12 mouse cellular contexts compared by ENCODE assay signal in genomic region chr2:168990957-168991356, GRCm38 (mm10). TPM values are rescaled to one million over a fixed set of nuclear protein-coding genes. Genes with fewer than 3 reads are reported as not detected.
A peak's percentile ranks its signal among the peaks of the same experiment; 100 is the strongest.
DNase-seq lines count a peak whose midpoint lies in the region; ATAC-seq and TF ChIP-seq lines count a peak whose summit lies in the region.
"Had no signal": no experiment of that assay in that cellular context is flagged by ENCODE, and none has a peak within 500 bp of the region (broad histone marks: within the 10 kb centered on the region; RNA-seq: fewer than 3 reads in every experiment).

No protein-coding gene starts in this region.

- no peak overlapping the region for H3K27ac ChIP-seq in lung, embryonic 14.5 days (ENCODE audit: low read depth)
- H3K27ac ChIP-seq in hindbrain, embryonic 10.5 days: peak overlapping the region; percentile 77
- H3K27ac ChIP-seq in midbrain, embryonic 12.5 days (replicated peaks): peak overlapping the region; percentile 46; the same call in 1 of the 2 replicates
- H3K27ac ChIP-seq: liver, embryonic 13.5 days; macrophage had no signal

- no peak overlapping the region for H3K4me3 ChIP-seq in lung, embryonic 14.5 days (ENCODE audit: low read depth, low read length)
- H3K4me3 ChIP-seq in hindbrain, embryonic 10.5 days: no peak overlapping the region
- H3K4me3 ChIP-seq in midbrain, embryonic 12.5 days: no peak overlapping the region
- H3K4me3 ChIP-seq: liver, embryonic 13.5 days had no signal

- no peak overlapping the region for H3K9ac ChIP-seq in lung, embryonic 14.5 days
- no peak overlapping the region for H3K9ac ChIP-seq in midbrain, embryonic 12.5 days (replicated peaks)
- H3K9ac ChIP-seq: liver, embryonic 13.5 days had no signal

- WGBS in lung, embryonic 14.5 days: 73% methylated on average over 4 of the region's 4 CpGs
- 53% methylated on average over 4 of the region's 4 CpGs for WGBS in hindbrain, embryonic 10.5 days
- WGBS in midbrain, embryonic 12.5 days: 48% methylated on average over 4 of the region's 4 CpGs

- no peak for ATAC-seq in lung, embryonic 14.5 days (ENCODE audit: insufficient read depth)
- ATAC-seq in midbrain, embryonic 12.5 days (ENCODE audit: low FRiP score, low read depth): peak; percentile 80; the same call in 1 of the 2 replicates

- no peak for TF ChIP-seq CTCF in lung, embryonic 14.5 days (IDR thresholded peaks at IDR 0.05; ENCODE audit: low read depth)

- no peaks in the 10 kb centered on the region for H3K9me3 ChIP-seq in lung, embryonic 14.5 days (ENCODE audit: low read depth, low read length)
- no peaks in the 10 kb centered on the region for H3K9me3 ChIP-seq in hindbrain, embryonic 10.5 days
- no peaks in the 10 kb centered on the region for H3K9me3 ChIP-seq in midbrain, embryonic 12.5 days
- H3K9me3 ChIP-seq: liver, embryonic 13.5 days had no signal

- peak overlapping the region; percentile 29; the same call in 1 of the 2 replicates for H3K4me2 ChIP-seq in lung, embryonic 14.5 days
- no peak overlapping the region for H3K4me2 ChIP-seq in midbrain, embryonic 12.5 days (replicated peaks)
- H3K4me2 ChIP-seq: liver, embryonic 13.5 days had no signal

- no peaks in the 10 kb centered on the region for H3K4me1 ChIP-seq in lung, embryonic 14.5 days (ENCODE audit: insufficient read depth)
- H3K4me1 ChIP-seq in hindbrain, embryonic 10.5 days (replicated peaks): peaks cover 17% of the 10 kb centered on the region
- peaks cover 6% of the 10 kb centered on the region; the same call in 1 of the 2 replicates for H3K4me1 ChIP-seq in midbrain, embryonic 12.5 days
- H3K4me1 ChIP-seq: liver, embryonic 13.5 days had no signal

- no peak for DNase-seq in lung, embryonic 14.5 days
- no peak for DNase-seq in lung, postnatal 10 days
- DNase-seq in hindbrain, embryonic 10.5 days (ENCODE audit: low spot score): peak; percentile 47
- DNase-seq in retina, postnatal 1 day: peak; percentile 40
- no peak for DNase-seq in layer of hippocampus, postnatal 10 days (ENCODE audit: low spot score in 2 of 2)
- no peak for DNase-seq in kidney, adult 9 months
- no peak for DNase-seq in adrenal gland, adult (ENCODE audit: inconsistent age in 2 of 2, low spot score in 1 of 2)
- DNase-seq: kidney, adult 11 months; liver, embryonic 13.5 days; right cerebral cortex, postnatal 14 days had no signal

- no peaks in the 10 kb centered on the region for H3K27me3 ChIP-seq in lung, embryonic 14.5 days (ENCODE audit: insufficient read depth, low read length)
- no peaks in the 10 kb centered on the region for H3K27me3 ChIP-seq in hindbrain, embryonic 10.5 days (ENCODE audit: insufficient read depth, poor library complexity, severe bottlenecking)
- no peaks in the 10 kb centered on the region for H3K27me3 ChIP-seq in midbrain, embryonic 12.5 days
- H3K27me3 ChIP-seq: liver, embryonic 13.5 days had no signal

- H3K36me3 ChIP-seq in lung, embryonic 14.5 days (ENCODE audit: insufficient read depth): no peaks in the 10 kb centered on the region
- peaks cover 8% of the 10 kb centered on the region; the same call in 1 of the 2 replicates for H3K36me3 ChIP-seq in hindbrain, embryonic 10.5 days
- H3K36me3 ChIP-seq in midbrain, embryonic 12.5 days: no peaks in the 10 kb centered on the region
- H3K36me3 ChIP-seq: liver, embryonic 13.5 days had no signal

RNA-seq across cellular contexts. Expression of gene Zfp64, which starts 35.6 kb away (rescaled TPM):
- polyA plus RNA-seq in lung, embryonic 14.5 days (2014; fragmentation: Nextera tagmentation; extraction: Ambion mirVana): 31.9 and 32.4 TPM in 2 replicates
- 39.9 and 41.3 TPM in 2 replicates for polyA plus RNA-seq in hindbrain, embryonic 10.5 days (2016; fragmentation: Nextera tagmentation; extraction: Ambion mirVana)
- polyA plus RNA-seq in midbrain, embryonic 12.5 days (2016; fragmentation: Nextera tagmentation; extraction: Ambion mirVana): 41.0 and 42.8 TPM in 2 replicates
- 10 to 100 TPM; 19.3 to 19.8 TPM for total RNA-seq in layer of hippocampus, postnatal 10 days (2021)

Comparison
In these comparisons a context has a peak if more than half of its experiments do, and no peak if none do; other contexts are left out.
1. DNase-seq: peak in hindbrain, embryonic 10.5 days (single experiment) and retina, postnatal 1 day (single experiment); none in lung, embryonic 14.5 days (single experiment), lung, postnatal 10 days (single experiment), layer of hippocampus, postnatal 10 days (0 of 2), kidney, adult 9 months (single experiment) and adrenal gland, adult (0 of 2).